Mouse (Mus musculus) bone marrow, adult 2 months (tissue): ENCODE data around the gene Zfp235.

Experiments used
- CTCF ChIP-seq: fragments of 200-500 bp; IDR thresholded peaks from 2 replicates; pipeline ENCODE4 v1.5.1; 2011; ENCODE audit warnings: low read length, control low read depth; ENCODE audit not compliant: control insufficient read depth, insufficient read depth
- POLR2A ChIP-seq: fragments of 200-500 bp; IDR thresholded peaks from 2 replicates; pipeline ENCODE4 v1.6.1; 2011; ENCODE audit warnings: low read depth, mild to moderate bottlenecking, control low read depth, low read length, borderline replicate concordance; ENCODE audit not compliant: control insufficient read depth

- TF ChIP-seq CTCF, result no peak
- TF ChIP-seq POLR2A, result no peak
Measured at GRCm38 (mm10) chr7:24187611-24188010, 53.6 kb downstream of the Zfp235 start.
